Mouse (Mus musculus): ENCODE results near the gene Pgs1.

Gene Pgs1

DNA sequence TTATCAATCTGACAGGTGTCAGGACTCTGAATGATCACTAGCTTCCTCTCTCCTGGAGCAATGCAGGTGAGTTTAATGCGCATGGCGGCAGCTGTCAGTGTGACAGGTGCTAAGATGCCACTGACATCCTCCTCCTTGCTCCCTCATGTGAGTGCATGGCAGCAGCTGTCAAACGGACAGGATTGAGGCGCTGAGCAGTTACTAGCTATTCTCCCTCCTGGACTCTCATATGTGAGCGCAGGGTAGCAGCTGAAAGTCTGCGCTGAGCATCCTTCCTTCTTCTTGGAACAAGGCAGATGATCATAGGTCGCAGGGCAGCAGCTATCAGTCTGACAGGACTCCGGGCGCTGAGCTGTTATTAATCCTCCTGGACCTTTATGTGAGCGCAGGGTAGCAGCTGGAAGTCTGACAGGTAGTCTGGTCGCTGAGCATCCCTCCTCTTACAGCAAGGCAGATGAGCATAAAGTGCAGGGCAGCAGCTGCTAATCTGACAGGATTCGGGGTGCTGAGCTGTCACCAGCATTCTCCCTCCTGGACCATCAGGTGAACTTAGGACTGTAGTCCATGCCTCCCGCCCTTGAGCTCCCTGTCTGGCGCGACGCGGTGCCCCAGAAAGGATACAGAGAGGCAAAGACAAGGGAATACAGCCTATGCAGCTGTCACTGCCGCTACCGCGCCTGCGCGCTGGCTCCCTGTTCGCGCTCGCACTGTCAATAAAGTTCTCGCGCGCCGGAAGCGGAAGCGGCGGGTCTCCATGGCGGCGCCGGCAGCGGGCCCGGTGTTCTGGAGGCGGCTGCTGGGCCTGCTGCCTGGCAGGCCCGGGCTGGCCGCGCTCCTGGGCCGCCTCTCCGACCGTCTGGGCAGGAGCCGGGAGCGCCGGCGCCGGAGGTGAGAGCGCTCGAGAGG, at the start of gene Pgs1:
TSS of gene Pgs1 (plus strand) at position 167 of the 906 bp plus-strand sequence.
- in situ Hi-C loops (cut with MboI; ENCODE audit: low sequenced_read_pairs), result no loop called here

GRCm38 (mm10) chr11:117939004-117939730, 46.9 kb upstream of the Pgs1 start:
- in situ Hi-C loops (cut with MboI; ENCODE audit: low sequenced_read_pairs), result no loop called here

- in situ Hi-C loops (cut with MboI; ENCODE audit: low sequenced_read_pairs), result no loop called here
Observed at GRCm38 (mm10) chr11:117939741-117940285, 46.3 kb upstream of the Pgs1 start.

GRCm38 (mm10) chr11:117940881-117941280, 45.2 kb upstream of the Pgs1 start:
- in situ Hi-C loops (cut with MboI; ENCODE audit: low sequenced_read_pairs), result no loop called here

GRCm38 (mm10) chr11:117941325-117941834, 44.7 kb upstream of the Pgs1 start:
- in situ Hi-C loops (cut with MboI; ENCODE audit: low sequenced_read_pairs), result no loop called here

DNA sequence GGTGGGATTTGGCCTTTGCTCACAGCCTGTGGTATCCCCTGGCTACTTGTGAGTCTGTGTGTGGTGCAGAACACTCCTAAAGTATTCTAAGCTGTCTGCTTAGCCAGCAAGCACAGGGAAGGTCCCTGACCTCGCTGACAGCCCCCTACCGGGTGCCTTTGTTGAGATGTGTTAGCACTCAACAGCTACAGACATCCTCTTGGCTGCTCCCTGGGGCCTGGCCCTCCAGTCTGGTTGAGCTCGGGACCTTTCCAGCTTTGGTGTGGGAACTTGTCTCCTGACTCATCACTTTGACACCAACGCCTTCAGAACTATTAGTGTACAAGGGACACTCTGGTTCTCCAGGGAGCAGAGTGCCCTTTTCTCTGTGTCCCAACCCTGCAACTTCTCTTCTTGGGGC, 44.2 kb upstream of the Pgs1 start:
- in situ Hi-C loops (cut with MboI; ENCODE audit: low sequenced_read_pairs), result no loop called here

GRCm38 (mm10) chr11:117946195-117946979, 39.7 kb upstream of the Pgs1 start:
- in situ Hi-C loops (cut with MboI; ENCODE audit: low sequenced_read_pairs), result no loop called here

- in situ Hi-C loops (cut with MboI; ENCODE audit: low sequenced_read_pairs), result no loop called here
Observed at GRCm38 (mm10) chr11:117946996-117947419, 39.1 kb upstream of the Pgs1 start.

- in situ Hi-C loops (cut with MboI; ENCODE audit: low sequenced_read_pairs), result no loop called here
Observed at GRCm38 (mm10) chr11:117949392-117950091, 36.5 kb upstream of the Pgs1 start.

DNA sequence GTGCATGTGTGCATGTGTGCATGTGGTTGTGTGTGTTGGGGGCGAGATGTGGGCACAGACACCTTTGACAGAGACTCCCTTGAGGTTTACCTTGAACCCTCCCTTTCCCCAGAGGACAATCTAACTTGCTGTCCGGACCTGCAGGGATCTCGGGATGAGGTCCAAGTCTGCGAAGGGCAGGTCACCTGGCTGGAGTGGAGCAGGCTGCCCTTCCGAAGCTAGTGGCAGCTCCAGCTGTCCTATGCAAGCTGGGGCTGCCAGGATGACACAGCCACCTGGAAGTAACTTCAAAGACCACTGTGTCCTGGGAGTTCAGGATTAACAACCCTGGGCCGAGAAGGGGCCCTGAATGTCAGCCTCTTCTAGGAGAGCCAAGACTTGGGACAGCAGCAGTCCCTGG, 34.7 kb upstream of the Pgs1 start:
- in situ Hi-C loops (cut with MboI; ENCODE audit: low sequenced_read_pairs), result no loop called here

GRCm38 (mm10) chr11:117952174-117952933, 33.7 kb upstream of the Pgs1 start:
- in situ Hi-C loops (cut with MboI; ENCODE audit: low sequenced_read_pairs), result no loop called here

GRCm38 (mm10) chr11:117954094-117954493, 32.0 kb upstream of the Pgs1 start:
- in situ Hi-C loops (cut with MboI; ENCODE audit: low sequenced_read_pairs), result no loop called here

DNA sequence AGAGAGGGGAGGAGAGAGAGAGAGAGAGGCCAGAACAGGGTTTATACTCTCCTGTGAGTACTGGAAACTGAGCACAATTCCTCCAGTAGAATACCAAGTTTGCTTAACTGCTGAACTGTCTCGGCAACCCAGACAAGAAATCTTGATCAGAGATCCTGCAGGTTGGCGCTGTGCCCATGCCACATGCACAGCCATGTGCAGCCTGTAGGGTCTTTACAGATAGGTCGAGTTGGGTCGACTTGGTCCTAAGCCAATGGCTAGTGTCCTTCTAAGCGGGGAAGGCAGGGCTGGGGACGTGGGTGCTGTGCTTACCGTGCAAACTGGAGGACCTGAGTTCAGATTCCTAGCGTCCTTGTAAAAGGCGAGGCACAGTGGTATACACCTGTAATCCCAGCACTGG, 31.3 kb upstream of the Pgs1 start:
- in situ Hi-C loops (cut with MboI; ENCODE audit: low sequenced_read_pairs), result no loop called here

GRCm38 (mm10) chr11:117955621-117956020, 30.5 kb upstream of the Pgs1 start:
- in situ Hi-C loops (cut with MboI; ENCODE audit: low sequenced_read_pairs), result no loop called here

DNA sequence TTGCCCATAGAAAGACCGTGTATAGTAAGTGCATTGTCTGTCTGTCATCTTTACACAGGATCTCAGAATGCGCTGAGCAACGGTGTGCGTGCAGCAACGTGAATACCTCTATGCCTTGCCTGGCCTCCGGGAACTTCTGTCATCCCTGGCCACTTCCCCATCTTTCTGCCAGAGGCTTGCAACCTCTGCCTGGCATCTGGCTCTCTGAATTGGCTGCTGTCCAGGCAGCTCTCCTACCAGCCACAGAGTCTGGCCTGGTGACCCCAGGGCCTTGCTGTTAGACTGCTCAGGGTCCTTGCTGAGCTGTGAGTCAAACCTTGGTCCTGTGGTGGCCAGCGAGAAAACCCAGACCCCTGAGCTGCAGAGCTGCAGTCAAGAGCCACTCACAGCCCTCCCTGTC, 27.9 kb upstream of the Pgs1 start:
- in situ Hi-C loops (cut with MboI; ENCODE audit: low sequenced_read_pairs), result no loop called here

DNA sequence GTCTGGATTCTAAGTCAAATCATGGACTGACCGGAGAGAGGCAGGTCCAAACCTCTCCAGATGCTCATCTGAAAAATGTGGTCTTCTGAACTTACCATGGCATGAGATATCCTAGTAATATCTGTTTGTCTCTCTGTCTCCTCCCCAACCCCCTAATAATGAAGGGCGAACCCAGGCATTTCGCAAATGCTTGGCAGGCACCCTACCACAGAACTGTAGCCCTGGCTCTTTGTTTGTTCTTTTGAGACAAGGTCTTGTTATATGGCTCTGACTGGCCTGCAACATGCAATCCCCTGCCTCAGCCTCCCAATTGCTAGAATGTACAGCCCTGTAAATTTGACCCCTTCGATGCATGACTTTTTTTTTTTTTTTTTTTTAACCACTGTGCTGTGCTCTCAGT, 26.9 kb upstream of the Pgs1 start:
- in situ Hi-C loops (cut with MboI; ENCODE audit: low sequenced_read_pairs), result no loop called here

DNA sequence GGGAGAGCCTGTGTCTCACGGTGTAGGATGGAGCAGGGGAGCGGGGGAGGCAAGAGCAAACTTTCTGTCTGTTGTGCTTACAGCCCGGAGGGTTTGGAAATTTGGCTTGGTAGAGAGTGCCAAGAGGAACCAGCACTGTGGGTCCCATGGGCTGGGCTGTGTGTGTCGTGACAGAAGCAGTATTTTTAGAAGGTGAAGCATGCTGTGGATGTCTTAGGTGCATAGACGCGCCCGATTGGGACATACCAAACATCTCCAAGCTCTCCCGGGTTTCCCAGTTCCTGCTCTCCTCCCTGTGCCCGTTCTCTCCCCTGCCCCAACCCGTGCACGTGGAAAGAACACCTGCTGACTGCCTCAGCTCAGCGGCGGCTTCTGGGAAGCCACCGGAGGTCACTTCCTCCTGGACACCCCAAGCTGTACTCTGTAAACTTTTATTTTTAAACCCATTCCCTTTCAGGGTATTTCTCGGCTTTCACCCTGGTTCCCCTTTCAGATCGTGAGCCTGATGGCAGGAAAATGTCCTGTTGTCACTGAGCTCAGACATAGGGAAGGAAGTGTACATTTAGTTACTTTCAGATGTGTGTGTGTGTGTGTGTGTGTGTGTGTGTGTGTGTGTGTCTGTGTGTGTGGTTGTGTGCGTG, 26.2 kb upstream of the Pgs1 start:
- in situ Hi-C loops (cut with MboI; ENCODE audit: low sequenced_read_pairs), result loop anchor here (10.0 kb wide), 1 partner anchor 85 kb away; the partner anchor contains the start of gene Tha1

DNA sequence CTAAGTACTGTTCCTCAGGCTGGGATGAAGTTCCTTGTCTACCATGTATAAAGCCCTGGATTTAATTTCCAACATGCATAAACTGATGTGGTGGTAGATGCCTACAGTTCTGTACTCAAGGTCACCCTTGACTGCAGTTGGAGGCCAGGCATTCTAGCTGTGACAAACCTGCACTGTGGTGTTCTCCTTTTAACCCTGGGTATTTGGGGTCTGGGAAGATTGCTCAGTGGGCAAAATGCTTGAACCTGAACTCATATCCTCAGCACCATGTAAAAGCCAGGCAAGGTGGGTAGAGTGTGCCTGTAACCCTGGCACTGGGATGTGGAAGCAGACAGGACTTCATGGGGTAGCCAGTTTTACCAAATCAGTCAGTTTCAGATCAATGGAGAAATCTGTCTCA, 25.5 kb upstream of the Pgs1 start:
- in situ Hi-C loops (cut with MboI; ENCODE audit: low sequenced_read_pairs), result loop anchor here (10.0 kb wide), 1 partner anchor 86 kb away; the partner anchor contains the start of gene Tha1

All from CH12F3 (cell line).